Mouse (Mus musculus): ENCODE measurements around the gene Tldc2.

- TF ChIP-seq CTCF (IDR thresholded peaks at IDR 0.05; ENCODE audit: borderline replicate concordance, control insufficient read depth, extremely low read depth, insufficient read depth, low read length, poor library complexity) (no peak), POLR2A (IDR thresholded peaks at IDR 0.05; ENCODE audit: control insufficient read depth, extremely low read depth, insufficient read depth, low read length, poor library complexity) (no peak)
These were observed 52.5 kb downstream of the Tldc2 start for GRCm38 (mm10) chr2:157139251-157139802.
